Mouse (Mus musculus) midbrain, embryonic 15.5 days (tissue): ENCODE data around the gene Cbx3. TPM values are rescaled to one million over a fixed set of nuclear protein-coding genes. Genes with fewer than 3 reads are reported as not detected.

Experiments
- ATAC-seq: fragments of 200-750 bp; cut with Nextera tagmentation; replicated peaks from 2 replicates; pipeline ENCODE4 v1.8.0; 2017; ENCODE audit warnings: moderate TSS enrichment
- H3K27ac ChIP-seq: fragments of 300-500 bp; sonication (generic); 2 replicates; pipeline ENCODE4 v1.5.1; 2015; ENCODE audit warnings: mild to moderate bottlenecking, inconsistent platforms
- H3K27me3 ChIP-seq: fragments of 300-500 bp; sonication (generic); replicated peaks from 2 replicates; pipeline ENCODE4 v1.6.1; 2015; ENCODE audit warnings: inconsistent platforms
- H3K36me3 ChIP-seq: fragments of 300-500 bp; sonication (generic); replicated peaks from 2 replicates; pipeline ENCODE4 v1.6.1; 2015; ENCODE audit warnings: inconsistent platforms
- H3K4me1 ChIP-seq: fragments of 300-500 bp; sonication (generic); 2 replicates; pipeline ENCODE4 v1.6.1; 2015; ENCODE audit warnings: inconsistent platforms
- H3K4me2 ChIP-seq: fragments of 300-500 bp; sonication (generic); 2 replicates; pipeline ENCODE4 v1.6.1; 2015; ENCODE audit warnings: inconsistent platforms, mild to moderate bottlenecking, moderate library complexity
- H3K4me3 ChIP-seq: fragments of 300-500 bp; sonication (generic); 2 replicates; pipeline ENCODE4 v1.5.1; 2015; ENCODE audit warnings: mild to moderate bottlenecking, inconsistent platforms
- H3K9ac ChIP-seq: fragments of 300-500 bp; sonication (generic); 2 replicates; pipeline ENCODE4 v1.6.1; 2015; ENCODE audit warnings: mild to moderate bottlenecking, inconsistent platforms
- H3K9me3 ChIP-seq: fragments of 300-500 bp; sonication (generic); 2 replicates; pipeline ENCODE4 v1.6.1; 2016; ENCODE audit warnings: inconsistent platforms
- WGBS: fragments of 180-500 bp; shearing (Covaris S2); methylation state at CpG from one replicate; pipeline ENCODE4 v1.1.7; 2015; ENCODE audit warnings: mixed read lengths; 5-methylcytosine and 5-hydroxymethylcytosine counted together
- polyA plus RNA-seq: library from polyadenylated mRNA; unstranded; fragments of >200 nt; fragmentation: Nextera tagmentation; extraction: Ambion mirVana; gene quantifications from 2 replicates; pipeline ENCODE4 v1.2.1, GENCODE M21; 2015

Cbx3 gene
- polyA plus RNA-seq, 1 experiment from 2014 or later: 388 TPM

GRCm38 (mm10) chr6:51457283-51457682 lies 12.9 kb upstream of the Cbx3 start:
- no peaks in the 10 kb centered on the region; the same call in 1 of the 2 replicates for H3K4me1 ChIP-seq
- H3K9ac ChIP-seq: no peak overlapping the region
- H3K36me3 ChIP-seq: peaks cover 32% of the 10 kb centered on the region
- no peak for ATAC-seq
- no peak overlapping the region for H3K4me2 ChIP-seq
- WGBS: 82% methylated on average over 3 of the region's 3 CpGs
- H3K4me3 ChIP-seq: no peak overlapping the region
- H3K9me3 ChIP-seq: no peaks in the 10 kb centered on the region
- no peaks in the 10 kb centered on the region for H3K27me3 ChIP-seq
- H3K27ac ChIP-seq: no peak overlapping the region

- Histone ChIP-seq H3K9me3 (no peaks in the 10 kb centered on the region), H3K27me3 (no peaks in the 10 kb centered on the region), H3K4me3 (no peak overlapping the region), H3K9ac (no peak overlapping the region), H3K36me3 (peaks cover 34% of the 10 kb centered on the region), H3K27ac (0 out of 2 replicates have a peak overlapping the region, but pooled peaks have one; percentile 8), H3K4me1 (no peaks in the 10 kb centered on the region; the same call in 1 of the 2 replicates), H3K4me2 (no peak overlapping the region)
- no peak for ATAC-seq
- WGBS: 87% methylated on average over 8 of the region's 8 CpGs
Measured at GRCm38 (mm10) chr6:51457770-51458387, 12.3 kb upstream of the Cbx3 start.

GRCm38 (mm10) chr6:51458925-51459312 lies 11.2 kb upstream of the Cbx3 start:
- Histone ChIP-seq H3K36me3 (peaks cover 45% of the 10 kb centered on the region), H3K4me1 (peaks cover 7% of the 10 kb centered on the region), H3K4me2 (no peak overlapping the region), H3K4me3 (no peak overlapping the region), H3K9ac (no peak overlapping the region), H3K27me3 (no peaks in the 10 kb centered on the region), H3K27ac (no peak overlapping the region), H3K9me3 (no peaks in the 10 kb centered on the region)
- 0 out of 2 replicates have a peak, but pooled peaks have one; percentile 21 for ATAC-seq
- WGBS: 48% methylated on average over 2 of the region's 2 CpGs

- ATAC-seq: peak; percentile 45
- Histone ChIP-seq H3K36me3 (peaks cover 45% of the 10 kb centered on the region), H3K9me3 (no peaks in the 10 kb centered on the region), H3K4me3 (no peak overlapping the region), H3K27me3 (no peaks in the 10 kb centered on the region), H3K4me2 (no peak overlapping the region), H3K9ac (no peak overlapping the region), H3K4me1 (peaks cover 10% of the 10 kb centered on the region), H3K27ac (no peak overlapping the region)
- 33% methylated on average over 5 of the region's 5 CpGs for WGBS
Measured at GRCm38 (mm10) chr6:51459313-51460020, 10.7 kb upstream of the Cbx3 start.

- peaks cover 45% of the 10 kb centered on the region for H3K36me3 ChIP-seq
- WGBS: 83% methylated on average over 4 of the region's 4 CpGs
- H3K9ac ChIP-seq: no peak overlapping the region
- no peaks in the 10 kb centered on the region for H3K9me3 ChIP-seq
- H3K4me2 ChIP-seq: no peak overlapping the region
- H3K27ac ChIP-seq: no peak overlapping the region
- no peak for ATAC-seq
- no peaks in the 10 kb centered on the region for H3K27me3 ChIP-seq
- no peak overlapping the region for H3K4me3 ChIP-seq
- peaks cover 12% of the 10 kb centered on the region for H3K4me1 ChIP-seq
Measured at GRCm38 (mm10) chr6:51460021-51460360, 10.2 kb upstream of the Cbx3 start.

GRCm38 (mm10) chr6:51460363-51460762 lies 9.8 kb upstream of the Cbx3 start:
- Histone ChIP-seq H3K4me1 (peaks cover 14% of the 10 kb centered on the region), H3K4me2 (no peak overlapping the region), H3K36me3 (peaks cover 45% of the 10 kb centered on the region), H3K9me3 (no peaks in the 10 kb centered on the region), H3K27ac (no peak overlapping the region), H3K4me3 (no peak overlapping the region), H3K9ac (no peak overlapping the region), H3K27me3 (no peaks in the 10 kb centered on the region)
- ATAC-seq: no peak
- WGBS: 77% methylated on average over 3 of the region's 3 CpGs

- no peaks in the 10 kb centered on the region for H3K9me3 ChIP-seq
- peaks cover 24% of the 10 kb centered on the region for H3K36me3 ChIP-seq
- H3K27me3 ChIP-seq: no peaks in the 10 kb centered on the region
- H3K4me1 ChIP-seq: peaks cover 43% of the 10 kb centered on the region
- peak overlapping the region; percentile 98 for H3K4me3 ChIP-seq
- H3K4me2 ChIP-seq: peak overlapping the region; percentile 60
- no peak for ATAC-seq
- no peak overlapping the region; the same call in 1 of the 2 replicates for H3K9ac ChIP-seq
- 0% methylated on average over 2 of the region's 2 CpGs for WGBS
- H3K27ac ChIP-seq: no peak overlapping the region
Measured at GRCm38 (mm10) chr6:51467649-51468048, 2.5 kb upstream of the Cbx3 start.

GRCm38 (mm10) chr6:51468891-51469561 lies 1.1 kb upstream of the Cbx3 start:
- Histone ChIP-seq H3K27ac (peak overlapping the region; percentile 99), H3K9me3 (no peaks in the 10 kb centered on the region), H3K27me3 (no peaks in the 10 kb centered on the region), H3K4me3 (peak overlapping the region; percentile 98), H3K9ac (peak overlapping the region; percentile 99), H3K4me2 (peak overlapping the region; percentile 60), H3K36me3 (peaks cover 22% of the 10 kb centered on the region), H3K4me1 (peaks cover 49% of the 10 kb centered on the region)
- WGBS: under 1% methylated on average over 63 of the region's 63 CpGs
- ATAC-seq: peak; percentile 40

GRCm38 (mm10) chr6:51469715-51470310 lies 347 bp upstream of the Cbx3 start, which contains the start of gene Hnrnpa2b1:
Gene Hnrnpa2b1 (minus strand): TSS chr6:51469894.
- Histone ChIP-seq H3K36me3 (peaks cover 22% of the 10 kb centered on the region), H3K27me3 (no peaks in the 10 kb centered on the region), H3K9ac (peak within 1 kb of the TSS; percentile 99), H3K4me3 (peak within 1 kb of the TSS; percentile 98), H3K4me2 (peak within 1 kb of the TSS; percentile 60), H3K27ac (peak within 1 kb of the TSS; percentile 99), H3K4me1 (peaks cover 48% of the 10 kb centered on the region), H3K9me3 (no peaks in the 10 kb centered on the region)
- WGBS: under 1% methylated on average over 63 of the region's 63 CpGs
- peak; percentile 95 for ATAC-seq

- 0% methylated on average over 10 of the region's 10 CpGs for WGBS
- no peaks in the 10 kb centered on the region for H3K27me3 ChIP-seq
- no peaks in the 10 kb centered on the region for H3K9me3 ChIP-seq
- ATAC-seq: no peak
- peak overlapping the region; percentile 96 for H3K9ac ChIP-seq
- H3K4me2 ChIP-seq: peak overlapping the region; percentile 60
- H3K27ac ChIP-seq: peak overlapping the region; percentile 99
- peaks cover 20% of the 10 kb centered on the region for H3K36me3 ChIP-seq
- H3K4me3 ChIP-seq: peak overlapping the region; percentile 98
- peaks cover 37% of the 10 kb centered on the region for H3K4me1 ChIP-seq
Measured at GRCm38 (mm10) chr6:51471179-51471505, 982 bp downstream of the Cbx3 start.

GRCm38 (mm10) chr6:51471782-51472181 lies 1.6 kb downstream of the Cbx3 start:
- WGBS: 6% methylated on average over 3 of the region's 3 CpGs
- Histone ChIP-seq H3K4me2 (peak overlapping the region; percentile 60), H3K36me3 (peaks cover 19% of the 10 kb centered on the region), H3K9ac (peak overlapping the region; percentile 37), H3K9me3 (no peaks in the 10 kb centered on the region), H3K4me3 (peak overlapping the region; percentile 98), H3K27me3 (no peaks in the 10 kb centered on the region), H3K4me1 (peaks cover 31% of the 10 kb centered on the region), H3K27ac (peak overlapping the region; percentile 13; the same call in 1 of the 2 replicates)
- no peak for ATAC-seq

- H3K27ac ChIP-seq: 0 out of 2 replicates have a peak overlapping the region, but pooled peaks have one; percentile 13
- WGBS: 37% methylated on average over 4 of the region's 4 CpGs
- H3K36me3 ChIP-seq: peaks cover 19% of the 10 kb centered on the region
- H3K4me1 ChIP-seq: peaks cover 26% of the 10 kb centered on the region
- H3K9me3 ChIP-seq: no peaks in the 10 kb centered on the region
- ATAC-seq: no peak
- H3K27me3 ChIP-seq: no peaks in the 10 kb centered on the region
- H3K9ac ChIP-seq: peak overlapping the region; percentile 37
- H3K4me2 ChIP-seq: peak overlapping the region; percentile 60
- peak overlapping the region; percentile 98 for H3K4me3 ChIP-seq
Measured at GRCm38 (mm10) chr6:51472213-51472612, 2.1 kb downstream of the Cbx3 start.
